Mouse (Mus musculus) frontal cortex, postnatal 14 days (tissue): ENCODE results near the gene Grb7.

Source experiments
- DNase-seq, 2 experiments: peaks; one replicate each; pipeline ENCODE4 v3.0.0; 2022; ENCODE audit warnings: low spot score in 2 of 2

The Grb7 gene

DNA sequence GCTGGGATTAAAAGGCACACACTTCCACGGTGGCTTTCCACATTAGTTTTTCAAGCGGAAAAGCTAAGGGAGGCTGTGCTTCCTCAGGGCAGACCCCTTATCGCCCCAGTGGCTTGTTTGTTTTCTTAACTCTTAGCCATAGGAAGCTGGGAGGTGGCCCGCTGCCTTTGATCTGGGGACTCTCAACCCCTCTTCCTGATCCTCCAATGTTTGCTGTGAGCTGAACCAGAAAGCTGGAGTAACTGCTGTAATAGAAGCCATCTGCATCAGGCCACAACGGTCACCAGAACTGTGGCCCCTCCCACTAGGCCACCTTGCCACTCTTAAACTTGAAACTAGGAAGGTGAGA lies at the start of gene Grb7:
Gene Grb7 (plus strand): TSS at position 182 of the 349 bp plus-strand sequence.
- no peak for DNase-seq

DNA sequence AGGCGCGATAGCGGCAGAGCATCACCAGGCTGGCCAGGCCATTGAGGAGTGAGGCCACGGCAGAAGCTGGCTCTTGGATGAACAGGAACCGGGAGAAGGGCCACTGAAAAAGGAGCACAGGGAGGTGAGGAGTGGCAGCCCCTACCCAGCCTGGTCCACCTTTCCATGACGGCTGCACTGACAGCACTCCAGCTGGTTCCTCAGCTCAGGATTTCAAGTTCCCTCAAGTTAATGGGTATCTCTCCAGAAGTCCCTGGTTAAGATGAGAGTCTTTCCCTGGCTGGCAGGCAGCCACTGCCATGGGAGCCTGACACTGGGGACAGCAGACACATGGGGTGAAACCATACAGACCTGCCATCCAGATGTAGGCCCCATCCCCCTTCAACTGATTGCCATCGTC lies 48.2 kb upstream of the Grb7 start:
- no peak for DNase-seq

DNA sequence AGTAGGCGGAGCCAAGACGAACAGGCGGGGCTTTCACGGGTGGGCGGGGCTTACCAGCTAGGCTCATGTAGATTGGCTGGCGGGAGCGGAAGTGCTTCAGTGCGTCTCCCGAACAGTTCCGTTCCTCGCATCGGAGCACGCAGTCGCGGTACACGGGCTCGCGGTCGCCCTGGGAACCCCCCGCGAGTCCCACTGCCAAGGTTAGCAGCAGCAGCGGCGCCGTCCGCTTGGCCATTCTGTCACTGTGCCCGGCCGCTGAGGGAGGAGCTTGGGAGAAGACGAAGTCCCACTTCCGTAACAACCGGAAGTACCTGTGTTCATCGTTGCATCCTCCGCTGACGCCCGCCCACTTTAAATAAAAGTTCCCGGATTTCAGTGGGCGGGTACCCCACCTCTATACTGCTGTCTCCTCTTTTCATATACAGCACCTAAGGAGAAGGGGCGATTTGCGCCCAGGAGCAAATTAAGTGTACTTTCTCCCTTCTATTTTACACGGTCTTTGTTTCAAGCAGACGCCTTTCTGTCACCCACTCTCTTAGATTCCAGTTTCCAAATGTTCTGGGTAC lies 46.0 kb upstream of the Grb7 start, which contains the start of gene Pgap3:
Gene Pgap3 (minus strand): TSS at position 330 of the 566 bp plus-strand sequence.
- DNase-seq: peak; percentile 83 to 87

DNA sequence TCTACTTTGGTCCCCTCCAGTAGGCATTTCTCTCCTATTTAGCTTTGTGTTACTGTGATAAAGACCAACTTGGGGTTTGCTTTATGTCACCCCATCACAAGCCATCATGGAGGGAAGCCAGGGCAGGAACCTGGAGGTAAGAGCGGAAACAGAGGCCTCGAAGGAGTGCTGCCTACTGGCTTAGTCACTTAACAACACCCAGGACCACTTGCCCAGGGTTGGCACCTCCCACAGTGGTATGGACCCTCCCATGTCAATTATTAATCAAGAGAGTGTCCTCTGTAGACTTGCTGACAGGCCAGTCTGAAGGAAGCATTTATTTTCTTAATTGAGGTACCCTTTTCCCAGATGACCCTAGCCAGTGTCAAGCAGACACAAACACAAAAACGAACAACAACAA lies 45.4 kb upstream of the Grb7 start:
- no peak for DNase-seq

DNA sequence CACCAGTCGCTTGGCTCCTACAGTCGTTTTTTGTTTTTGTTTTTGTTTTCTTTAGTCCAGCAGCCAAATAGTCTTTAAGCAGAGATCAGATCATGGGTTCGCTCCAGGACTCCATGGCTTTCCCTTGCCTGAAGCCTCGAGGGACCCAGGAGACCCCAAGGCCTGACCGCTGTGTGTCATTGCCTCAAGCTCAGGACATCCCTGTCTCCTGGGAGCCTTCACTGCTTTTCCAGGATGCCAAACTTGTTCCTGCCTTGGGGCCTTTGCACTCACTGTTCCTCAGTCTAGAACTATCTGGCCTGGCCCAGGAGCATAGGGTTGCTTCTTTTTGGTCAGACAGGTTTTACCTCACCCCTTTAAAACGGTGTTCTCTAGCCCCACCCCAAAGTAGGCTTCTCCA lies 39.6 kb upstream of the Grb7 start:
- DNase-seq: no peak

DNA sequence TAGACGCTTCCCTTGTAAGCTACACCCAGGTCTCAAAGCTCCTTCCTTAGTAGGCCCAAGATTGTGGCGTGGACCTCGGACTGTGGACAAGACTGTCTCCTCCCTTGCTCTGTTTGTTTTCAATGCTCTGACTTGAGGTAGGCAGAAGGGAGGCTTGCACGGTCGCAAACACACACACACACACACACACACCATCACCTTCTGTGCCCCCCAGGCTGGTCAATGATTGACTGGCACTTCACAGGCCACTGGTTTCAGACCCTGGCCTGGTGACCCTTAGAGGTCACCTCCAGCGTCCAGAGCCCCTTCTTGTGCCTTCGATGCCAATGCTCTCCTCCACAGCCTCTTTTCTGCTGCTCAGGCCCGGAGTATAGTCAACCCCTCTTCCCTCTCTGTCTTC lies 37.3 kb upstream of the Grb7 start:
- no peak for DNase-seq

DNA sequence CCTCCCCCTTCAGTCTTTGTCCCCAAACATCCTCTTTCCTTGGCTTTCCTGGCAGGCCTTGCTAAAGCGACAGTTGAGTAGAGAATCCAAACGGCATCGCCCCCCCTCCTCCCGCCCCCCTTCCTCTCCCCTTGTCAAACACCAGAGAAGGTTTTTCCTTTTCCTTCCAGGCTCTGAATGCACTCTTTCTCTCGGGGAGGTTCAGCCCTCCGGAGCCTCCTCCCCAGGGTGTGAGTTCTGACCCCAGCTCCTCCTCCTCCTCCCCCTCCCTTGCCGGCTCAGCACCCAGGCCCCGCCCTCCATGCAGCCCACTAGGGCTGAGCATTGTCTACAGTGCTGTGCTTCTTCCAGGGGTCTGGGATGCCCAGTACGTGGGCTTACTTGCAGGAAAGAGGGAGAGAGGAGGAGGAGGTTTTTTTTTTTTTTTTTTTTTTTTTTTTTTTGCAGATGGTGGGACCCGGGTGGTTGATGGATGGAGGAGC lies 36.8 kb upstream of the Grb7 start:
- DNase-seq: no peak

DNA sequence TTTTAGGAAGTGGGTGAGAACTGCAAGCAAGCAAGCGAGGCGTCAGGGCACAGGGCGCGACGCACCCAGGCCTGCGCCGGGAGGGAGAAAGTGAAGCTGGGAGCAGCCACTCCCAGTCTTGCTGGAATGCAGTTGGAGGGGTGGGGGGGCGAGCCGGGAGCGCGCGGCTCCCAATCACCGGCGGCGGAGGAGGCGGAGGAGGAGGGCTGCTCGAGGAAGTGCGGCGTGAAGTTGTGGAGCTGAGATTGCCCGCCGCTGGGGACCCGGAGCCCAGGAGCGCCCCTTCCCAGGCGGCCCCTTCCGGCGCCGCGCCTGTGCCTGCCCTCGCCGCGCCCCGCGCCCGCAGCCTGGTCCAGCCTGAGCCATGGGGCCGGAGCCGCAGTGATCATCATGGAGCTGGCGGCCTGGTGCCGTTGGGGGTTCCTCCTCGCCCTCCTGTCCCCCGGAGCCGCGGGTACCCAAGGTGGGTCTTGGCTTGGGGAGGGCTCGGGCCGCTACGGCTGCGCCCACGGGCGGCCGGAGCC lies 33.9 kb upstream of the Grb7 start, which contains the start of gene Erbb2:
Gene Erbb2 (plus strand): TSS at position 198 of the 524 bp plus-strand sequence.
- no peak for DNase-seq

DNA sequence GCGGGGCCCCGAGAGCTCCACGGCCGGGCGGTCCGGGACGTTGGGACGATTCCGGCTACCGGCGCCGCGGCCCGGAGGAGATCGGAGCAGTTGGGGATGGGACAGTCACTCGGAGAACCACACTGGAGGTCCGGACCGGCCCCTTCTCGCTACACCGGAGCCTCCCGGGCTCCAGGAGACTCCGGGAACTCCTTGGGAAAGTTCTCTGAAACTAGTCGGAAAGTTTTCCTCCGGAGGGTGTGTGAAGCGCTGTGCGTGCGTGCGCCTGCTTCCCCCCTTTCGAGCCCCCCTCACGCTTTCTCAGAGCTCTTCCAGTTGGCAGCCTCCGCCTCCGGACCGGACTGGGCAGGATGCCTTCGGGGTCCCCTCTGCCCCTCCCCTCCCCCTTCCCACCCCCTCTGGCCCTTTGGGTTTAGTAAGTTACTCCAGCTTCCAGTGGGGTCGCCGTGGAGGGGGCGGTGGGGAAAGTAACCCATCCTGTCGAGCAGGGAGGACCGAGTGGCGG lies 33.3 kb upstream of the Grb7 start:
- DNase-seq: no peak

DNA sequence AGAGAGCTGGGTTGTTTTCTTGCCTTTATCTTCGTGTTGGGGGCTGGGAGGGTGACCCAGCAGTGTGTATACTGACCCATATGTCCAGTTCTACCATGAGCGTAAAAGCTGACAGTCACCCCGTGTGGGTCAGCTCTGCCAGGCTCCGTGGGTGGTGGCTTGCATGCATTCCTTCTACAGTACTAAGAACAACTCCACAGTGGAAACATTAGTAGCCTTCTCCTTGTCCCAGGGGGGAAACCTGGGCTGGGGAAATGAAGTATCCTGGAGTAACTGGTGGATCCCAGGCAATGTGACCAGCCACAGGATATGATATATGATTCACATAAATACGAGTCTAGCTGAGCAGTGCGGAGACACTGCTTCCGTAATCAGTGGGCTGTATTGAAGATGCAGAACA lies 32.5 kb upstream of the Grb7 start:
- no peak for DNase-seq

DNA sequence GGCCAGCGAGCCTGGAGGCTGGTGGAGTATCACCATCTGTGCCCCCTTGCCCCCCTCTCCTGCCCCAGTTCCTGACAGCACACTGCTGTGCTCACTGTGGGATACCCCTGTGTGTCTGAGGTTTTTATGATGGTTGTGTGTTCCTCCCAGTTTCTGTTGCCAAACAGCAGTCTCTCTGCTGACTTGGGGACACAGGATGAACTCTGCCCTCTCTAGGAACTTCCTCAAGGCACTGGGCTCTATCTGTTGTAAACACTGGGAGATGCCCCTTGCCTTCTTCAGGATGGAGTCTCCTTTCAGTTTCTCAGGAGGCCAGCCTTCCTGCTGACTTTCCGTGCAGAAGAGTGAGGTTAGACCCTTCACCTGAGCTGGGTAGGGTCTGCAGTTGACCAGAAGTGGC lies 32.0 kb upstream of the Grb7 start:
- DNase-seq: no peak

DNA sequence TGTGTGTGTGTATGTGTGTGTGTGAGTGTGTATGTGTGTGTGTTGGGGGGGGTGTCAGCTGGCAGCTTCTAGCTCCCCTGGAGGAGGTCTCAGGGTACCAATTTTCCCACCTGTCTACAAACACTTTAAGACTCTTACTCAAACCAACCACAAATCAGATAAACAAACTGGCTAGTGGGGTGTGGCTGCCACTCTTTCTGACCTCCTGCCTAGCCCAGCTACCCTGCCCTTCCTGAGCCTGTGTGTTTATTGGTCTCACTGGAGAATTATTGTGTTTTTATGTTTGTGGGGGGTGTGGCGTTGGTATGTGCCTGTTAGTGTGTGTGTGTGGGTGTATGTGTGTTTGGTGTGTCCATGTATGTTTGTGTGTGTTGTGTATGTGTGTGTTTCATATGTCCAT lies 29.1 kb upstream of the Grb7 start:
- DNase-seq: no peak

DNA sequence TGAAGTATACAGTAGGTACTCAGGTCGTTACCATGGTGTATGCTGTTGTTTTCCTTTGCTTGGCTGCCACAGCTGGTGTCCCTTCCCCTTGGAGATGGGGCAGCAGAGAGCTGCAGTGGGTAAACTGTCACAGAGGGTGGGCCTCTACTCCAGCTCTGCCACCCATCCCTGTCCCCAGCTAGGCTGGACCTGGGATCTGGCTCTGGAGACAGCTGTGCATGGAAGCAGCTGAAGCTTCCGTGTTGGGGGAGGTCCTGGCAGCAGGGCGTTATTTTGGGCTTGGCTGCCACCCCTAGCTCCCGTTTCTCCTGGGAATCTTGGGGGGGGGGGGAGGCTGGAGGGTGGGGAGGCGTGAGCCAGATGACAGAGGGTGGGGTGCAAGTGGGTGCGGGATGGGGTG lies 27.9 kb upstream of the Grb7 start:
- DNase-seq: no peak

DNA sequence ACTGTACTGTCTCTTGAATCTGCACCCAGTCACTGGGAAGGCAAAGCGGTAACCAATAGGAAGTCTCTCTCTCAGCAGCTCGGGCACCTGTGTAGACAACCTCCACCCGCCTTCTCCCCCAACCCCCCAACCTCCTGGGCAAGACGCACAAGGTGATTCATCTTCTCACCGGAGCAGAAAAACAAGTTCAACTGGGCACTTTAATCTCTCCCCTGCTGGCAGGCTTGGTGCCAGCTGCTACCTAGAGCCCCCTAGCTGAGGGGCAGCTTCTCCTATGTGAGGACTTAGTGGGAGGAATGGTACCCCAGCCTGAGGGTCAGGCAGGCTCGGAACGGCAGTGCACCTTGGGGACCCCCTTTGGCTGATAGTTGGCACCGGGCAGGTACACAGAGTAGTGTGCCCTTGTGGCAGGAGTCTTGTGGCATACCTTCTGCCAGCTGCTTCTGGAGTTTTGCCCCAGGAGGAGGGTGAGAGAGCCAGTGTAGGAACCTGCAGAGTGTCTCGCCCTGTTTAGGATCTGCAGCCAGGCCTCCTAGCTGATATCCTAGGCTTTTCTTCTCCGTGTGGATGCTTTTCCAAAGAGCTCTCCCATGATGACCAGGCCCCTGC lies 27.2 kb upstream of the Grb7 start:
- no peak for DNase-seq

DNA sequence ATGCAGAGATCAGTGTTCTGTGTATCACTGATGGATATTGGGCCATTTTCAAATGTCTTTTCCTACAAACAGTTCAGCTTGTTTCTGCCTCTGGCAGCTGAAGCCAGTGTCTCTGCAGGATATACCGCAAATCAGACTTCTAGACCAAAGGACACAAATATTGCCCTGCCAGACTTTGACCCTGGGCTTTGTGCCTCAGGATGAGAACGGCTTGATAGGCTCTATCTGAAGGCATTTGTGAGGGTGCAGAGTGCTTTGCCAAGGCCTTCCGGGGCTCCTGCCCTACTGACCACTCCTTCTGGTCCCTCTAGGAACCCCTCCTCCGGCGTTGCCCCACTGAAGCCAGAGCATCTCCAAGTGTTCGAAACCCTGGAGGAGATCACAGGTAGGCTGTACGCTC lies 19.6 kb upstream of the Grb7 start:
- DNase-seq: no peak

DNA sequence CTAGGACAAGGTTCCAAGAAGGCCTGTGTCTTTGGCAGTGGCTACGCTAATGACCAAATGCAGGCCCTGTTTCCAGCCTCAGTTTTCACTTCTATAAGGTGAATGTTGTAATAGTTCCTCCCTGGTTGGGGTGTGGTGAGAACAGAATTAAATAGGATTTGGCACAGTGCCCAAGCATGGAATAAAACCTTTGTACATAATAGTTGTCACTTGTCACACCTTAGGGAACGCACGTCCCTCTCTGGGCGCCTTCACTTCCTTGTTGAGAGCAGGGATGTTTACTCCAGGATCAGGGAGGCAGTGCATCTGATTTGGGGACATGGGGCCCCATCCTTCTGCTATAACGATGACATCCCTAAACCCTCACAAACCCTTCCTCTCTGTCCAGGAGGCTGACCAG lies 17.8 kb upstream of the Grb7 start:
- no peak for DNase-seq

DNA sequence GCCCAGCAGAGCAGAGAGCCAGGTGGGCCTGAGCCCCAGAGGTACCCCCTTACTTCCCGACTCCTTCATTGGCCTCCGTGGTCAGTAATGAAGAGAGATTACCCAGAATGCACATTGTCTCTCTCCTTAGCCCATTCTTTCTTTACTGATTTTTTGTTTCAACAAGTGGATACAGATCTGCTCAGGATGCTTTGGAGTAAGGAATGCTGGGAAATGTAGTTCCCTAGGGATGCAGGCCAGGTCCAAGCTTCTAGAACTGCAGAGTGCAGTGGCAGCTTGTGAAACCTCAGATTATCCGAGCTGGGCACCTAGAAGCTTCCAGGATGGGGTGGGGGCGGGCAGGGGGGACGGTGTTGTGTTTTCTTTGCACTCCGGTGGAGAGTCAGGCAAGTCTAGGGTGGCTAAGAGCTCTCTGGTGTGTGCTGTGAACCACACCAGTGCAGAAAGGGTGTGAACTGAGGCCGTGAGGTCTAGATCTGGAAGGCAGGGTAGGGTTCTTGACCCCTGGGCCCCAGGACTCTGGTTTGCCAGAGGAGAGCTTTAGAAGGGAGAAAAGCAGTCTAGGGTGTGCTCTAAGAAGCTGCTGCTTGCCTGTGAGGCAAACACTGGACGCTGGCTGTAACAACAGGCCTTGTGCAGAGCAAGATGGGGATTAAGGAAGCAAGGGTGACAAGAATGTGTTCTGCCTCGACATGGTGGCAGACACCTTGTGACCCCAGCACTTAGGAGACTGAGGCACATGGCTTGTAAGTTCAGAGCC lies 14.3 kb upstream of the Grb7 start:
- no peak for DNase-seq

DNA sequence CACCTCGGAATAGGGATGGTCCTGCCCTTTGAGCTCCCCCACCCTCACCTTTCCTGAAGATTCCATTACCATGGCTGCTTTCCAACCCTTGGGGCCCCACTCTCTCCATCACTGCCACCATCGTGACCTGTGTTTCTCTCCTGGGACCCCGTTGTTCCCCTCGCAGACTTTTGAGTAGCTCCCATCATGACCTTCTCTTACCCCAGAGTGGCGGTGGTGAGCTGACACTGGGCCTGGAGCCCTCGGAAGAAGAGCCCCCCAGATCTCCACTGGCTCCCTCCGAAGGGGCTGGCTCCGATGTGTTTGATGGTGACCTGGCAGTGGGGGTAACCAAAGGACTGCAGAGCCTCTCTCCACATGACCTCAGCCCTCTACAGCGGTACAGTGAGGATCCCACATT lies 10.5 kb upstream of the Grb7 start:
- DNase-seq: no peak

DNA sequence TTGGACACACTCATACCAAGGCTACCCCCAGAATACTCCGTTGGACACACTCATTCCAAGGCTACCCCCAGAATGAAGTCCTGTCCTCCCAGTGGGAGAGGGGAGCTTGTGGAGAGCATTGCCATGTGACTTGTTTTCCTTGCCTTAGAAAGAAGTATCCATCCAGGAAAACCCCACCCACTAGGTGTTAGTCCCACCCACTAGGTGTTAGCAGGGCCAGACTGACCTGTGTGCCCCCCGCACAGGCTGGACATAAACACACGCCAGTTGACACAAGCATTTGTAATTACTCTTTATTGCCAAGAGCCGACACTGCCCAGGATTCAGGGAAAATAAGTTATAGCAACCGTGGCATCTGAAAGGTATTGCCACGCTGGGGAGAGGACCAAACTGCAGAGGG lies 8.8 kb upstream of the Grb7 start:
- no peak for DNase-seq

DNA sequence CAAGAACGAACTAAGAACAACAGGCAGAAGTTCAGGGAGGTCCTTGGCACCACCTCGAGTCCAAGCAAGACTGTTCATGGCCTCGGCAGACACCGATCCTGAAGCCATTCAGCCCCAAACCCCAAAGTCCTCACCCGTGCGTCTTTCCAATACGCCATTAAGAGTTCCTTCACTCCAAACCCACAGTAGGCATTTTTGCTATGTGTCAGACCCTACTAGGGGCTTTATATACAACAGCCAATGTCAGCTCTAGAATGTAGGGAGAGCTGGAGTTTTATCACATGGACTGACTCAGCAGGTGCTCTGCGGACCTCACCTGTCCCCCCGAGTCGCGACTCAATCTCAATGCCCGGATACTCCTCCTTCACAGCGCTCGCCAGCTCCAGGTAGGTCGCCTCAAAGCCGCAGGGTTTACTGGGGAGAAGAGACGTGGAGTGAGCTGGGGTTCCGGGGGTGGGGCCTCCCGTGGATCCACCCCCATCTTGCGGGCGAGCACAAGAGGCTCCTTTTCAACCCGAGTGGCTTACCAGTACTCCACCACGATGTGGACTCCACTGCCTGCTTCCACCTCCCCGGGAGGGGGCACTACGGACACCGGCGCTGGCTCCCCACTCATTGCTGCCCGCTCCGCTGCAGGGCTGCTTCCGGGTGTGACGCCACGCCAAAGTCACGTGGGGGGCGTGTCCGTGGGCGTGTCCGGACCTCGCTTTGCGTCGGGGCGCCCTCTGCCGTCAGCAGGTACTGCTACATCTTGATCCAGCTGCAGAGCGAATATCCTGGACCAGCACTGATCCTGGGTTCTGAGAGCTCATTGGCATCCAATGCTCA lies 7.6 kb upstream of the Grb7 start, which contains the start of gene Mien1:
Gene Mien1 (minus strand): TSS at position 661 of the 828 bp plus-strand sequence.
- DNase-seq: peak; percentile 89 to 96

DNA sequence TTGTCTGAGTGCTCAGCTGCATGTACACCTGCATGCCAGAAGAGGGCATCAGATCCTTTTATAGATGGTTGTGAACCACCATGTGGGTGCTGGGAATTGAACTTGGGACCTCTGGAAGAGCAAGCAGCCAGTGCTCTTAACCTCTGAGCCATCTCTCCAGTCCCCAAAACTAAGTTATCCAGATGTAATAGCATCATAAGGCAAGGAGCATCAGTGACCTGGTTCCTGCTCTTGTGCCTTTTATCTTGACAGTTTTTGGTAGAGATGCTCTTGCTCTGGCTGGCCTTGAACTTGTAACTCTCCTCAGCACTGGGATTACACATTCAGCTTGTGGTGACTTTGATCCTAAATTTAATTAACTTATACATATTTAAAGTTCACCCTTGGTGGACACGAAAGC lies 2.5 kb upstream of the Grb7 start:
- DNase-seq: no peak

DNA sequence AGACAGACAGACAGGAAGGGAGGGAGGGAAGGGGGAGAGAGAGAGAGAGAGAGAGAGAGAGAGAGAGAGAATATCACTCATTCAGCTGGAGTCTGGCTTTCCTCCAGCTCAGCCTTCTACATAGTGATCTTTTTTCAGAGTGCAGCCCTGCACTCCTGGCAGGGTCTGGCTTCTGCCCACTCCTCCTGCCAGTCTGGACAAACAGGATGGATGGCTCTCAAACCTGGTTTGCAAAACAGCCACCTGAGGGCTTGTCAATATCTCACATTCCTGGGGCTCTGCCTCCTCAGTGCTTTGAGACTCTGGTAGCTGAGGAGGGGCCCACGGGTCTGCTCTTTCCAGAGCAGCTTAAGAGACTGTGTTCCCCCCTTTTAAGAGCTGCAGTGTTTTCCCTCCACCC lies 956 bp upstream of the Grb7 start:
- DNase-seq: no peak
